Mouse (Mus musculus) erythroblast, embryonic 14.5 days (primary cell): Measurements from ENCODE around the gene BC049352.

Experiments used
- GATA1 ChIP-seq: IDR thresholded peaks from 2 replicates; pipeline ENCODE4 v1.6.1; 2012; ENCODE audit warnings: low read length, inconsistent platforms, mixed read lengths
- TAL1 ChIP-seq: IDR thresholded peaks from 3 replicates; pipeline ENCODE4 v1.6.1; 2012; ENCODE audit warnings: low read length, inconsistent platforms, mixed read lengths

- TF ChIP-seq TAL1 (no peak), GATA1 (no peak)
These were observed 59.6 kb downstream of the BC049352 start for GRCm38 (mm10) chr9:45241397-45241796.
